Mouse (Mus musculus): Measurements from ENCODE around the gene Ankrd31. TPM values are rescaled to one million over a fixed set of nuclear protein-coding genes. Genes with fewer than 3 reads are reported as not detected.

Ankrd31 gene
- polyA plus RNA-seq, 1 experiment from 2014 or later = not detected

- WGBS = 36% methylated on average over 10 of the region's 10 CpGs
- no peak overlapping the region for H3K9ac ChIP-seq
- H3K4me3 ChIP-seq (ENCODE audit: low read depth, low read length) = no peak overlapping the region
- TF ChIP-seq CTCF (IDR thresholded peaks at IDR 0.05; ENCODE audit: low read depth) = no peak
- peaks cover 26% of the 10 kb centered on the region for H3K27me3 ChIP-seq (ENCODE audit: insufficient read depth, low read length)
- no peak for ATAC-seq (ENCODE audit: insufficient read depth)
- H3K36me3 ChIP-seq (ENCODE audit: insufficient read depth) = no peaks in the 10 kb centered on the region
- DNase-seq = no peak
- no peaks in the 10 kb centered on the region for H3K4me1 ChIP-seq (ENCODE audit: insufficient read depth)
- no peak overlapping the region for H3K4me2 ChIP-seq
- no peak overlapping the region for H3K27ac ChIP-seq (ENCODE audit: low read depth)
- no peaks in the 10 kb centered on the region for H3K9me3 ChIP-seq (ENCODE audit: low read depth, low read length)
Measured at GRCm38 (mm10) chr13:96925991-96926725, 178.1 kb downstream of the Ankrd31 start.

GRCm38 (mm10) chr13:96927781-96928180, 179.7 kb downstream of the Ankrd31 start:
- Histone ChIP-seq H3K4me2 (no peak overlapping the region), H3K27ac (ENCODE audit: low read depth) (no peak overlapping the region), H3K9ac (no peak overlapping the region), H3K36me3 (ENCODE audit: insufficient read depth) (no peaks in the 10 kb centered on the region), H3K9me3 (ENCODE audit: low read depth, low read length) (no peaks in the 10 kb centered on the region), H3K4me3 (ENCODE audit: low read depth, low read length) (no peak overlapping the region), H3K27me3 (ENCODE audit: insufficient read depth, low read length) (peaks cover 26% of the 10 kb centered on the region), H3K4me1 (ENCODE audit: insufficient read depth) (no peaks in the 10 kb centered on the region)
- WGBS = 89% methylated on average over 1 of the region's 1 CpGs
- no peak for TF ChIP-seq CTCF (IDR thresholded peaks at IDR 0.05; ENCODE audit: low read depth)
- ATAC-seq (ENCODE audit: insufficient read depth) = no peak
- no peak for DNase-seq

GRCm38 (mm10) chr13:96928432-96929039, 180.5 kb downstream of the Ankrd31 start:
- 68% methylated on average over 8 of the region's 8 CpGs for WGBS
- DNase-seq = no peak
- ATAC-seq (ENCODE audit: insufficient read depth) = no peak
- TF ChIP-seq CTCF (IDR thresholded peaks at IDR 0.05; ENCODE audit: low read depth) = no peak
- H3K9ac ChIP-seq = no peak overlapping the region
- no peak overlapping the region for H3K4me3 ChIP-seq (ENCODE audit: low read depth, low read length)
- H3K4me2 ChIP-seq = no peak overlapping the region
- 0 out of 2 replicates have a peak, but pooled peaks cover 3% of the 10 kb centered on the region for H3K4me1 ChIP-seq (ENCODE audit: insufficient read depth)
- H3K27ac ChIP-seq (ENCODE audit: low read depth) = no peak overlapping the region
- no peaks in the 10 kb centered on the region for H3K36me3 ChIP-seq (ENCODE audit: insufficient read depth)
- H3K9me3 ChIP-seq (ENCODE audit: low read depth, low read length) = no peaks in the 10 kb centered on the region
- H3K27me3 ChIP-seq (ENCODE audit: insufficient read depth, low read length) = peaks cover 26% of the 10 kb centered on the region

GRCm38 (mm10) chr13:96932745-96933144, 184.7 kb downstream of the Ankrd31 start:
- TF ChIP-seq CTCF (IDR thresholded peaks at IDR 0.05; ENCODE audit: low read depth) = no peak
- WGBS = 72% methylated on average over 5 of the region's 5 CpGs
- no peak for ATAC-seq (ENCODE audit: insufficient read depth)
- H3K27ac ChIP-seq (ENCODE audit: low read depth) = no peak overlapping the region
- no peaks in the 10 kb centered on the region for H3K36me3 ChIP-seq (ENCODE audit: insufficient read depth)
- H3K4me2 ChIP-seq = no peak overlapping the region
- H3K9ac ChIP-seq = no peak overlapping the region
- H3K9me3 ChIP-seq (ENCODE audit: low read depth, low read length) = no peaks in the 10 kb centered on the region
- H3K4me3 ChIP-seq (ENCODE audit: low read depth, low read length) = no peak overlapping the region
- no peaks in the 10 kb centered on the region; the same call in 1 of the 2 replicates for H3K27me3 ChIP-seq (ENCODE audit: insufficient read depth, low read length)
- H3K4me1 ChIP-seq (ENCODE audit: insufficient read depth) = 0 out of 2 replicates have a peak, but pooled peaks cover 3% of the 10 kb centered on the region
- DNase-seq = no peak

- DNase-seq = peak; percentile 78
- Histone ChIP-seq H3K4me3 (ENCODE audit: low read depth, low read length) (no peak overlapping the region), H3K27ac (ENCODE audit: low read depth) (no peak overlapping the region), H3K4me2 (0 out of 2 replicates have a peak overlapping the region, but pooled peaks have one; percentile 4), H3K27me3 (ENCODE audit: insufficient read depth, low read length) (no peaks in the 10 kb centered on the region), H3K4me1 (ENCODE audit: insufficient read depth) (0 out of 2 replicates have a peak, but pooled peaks cover 3% of the 10 kb centered on the region), H3K9me3 (ENCODE audit: low read depth, low read length) (no peaks in the 10 kb centered on the region), H3K9ac (no peak overlapping the region), H3K36me3 (ENCODE audit: insufficient read depth) (no peaks in the 10 kb centered on the region)
- no peak for ATAC-seq (ENCODE audit: insufficient read depth)
- TF ChIP-seq CTCF (IDR thresholded peaks at IDR 0.05; ENCODE audit: low read depth) = no peak
- 33% methylated on average over 8 of the region's 8 CpGs for WGBS
Measured at GRCm38 (mm10) chr13:96933367-96933766, 185.3 kb downstream of the Ankrd31 start.

GRCm38 (mm10) chr13:96936173-96936777, 188.2 kb downstream of the Ankrd31 start:
- no peak for TF ChIP-seq CTCF (IDR thresholded peaks at IDR 0.05; ENCODE audit: low read depth)
- Histone ChIP-seq H3K4me1 (ENCODE audit: insufficient read depth) (0 out of 2 replicates have a peak, but pooled peaks cover 3% of the 10 kb centered on the region), H3K36me3 (ENCODE audit: insufficient read depth) (no peaks in the 10 kb centered on the region), H3K4me2 (no peak overlapping the region), H3K4me3 (ENCODE audit: low read depth, low read length) (no peak overlapping the region), H3K27me3 (ENCODE audit: insufficient read depth, low read length) (no peaks in the 10 kb centered on the region), H3K27ac (ENCODE audit: low read depth) (no peak overlapping the region), H3K9me3 (ENCODE audit: low read depth, low read length) (no peaks in the 10 kb centered on the region), H3K9ac (no peak overlapping the region)
- WGBS = 64% methylated on average over 6 of the region's 6 CpGs
- DNase-seq (no peak), ATAC-seq (ENCODE audit: insufficient read depth) (no peak)

GRCm38 (mm10) chr13:96937059-96937558, 189.0 kb downstream of the Ankrd31 start:
- H3K4me3 ChIP-seq (ENCODE audit: low read depth, low read length) = no peak overlapping the region
- TF ChIP-seq CTCF (IDR thresholded peaks at IDR 0.05; ENCODE audit: low read depth) = peak; percentile 15; the same call in 1 of the 2 replicates
- no peak overlapping the region for H3K9ac ChIP-seq
- H3K36me3 ChIP-seq (ENCODE audit: insufficient read depth) = no peaks in the 10 kb centered on the region
- H3K27me3 ChIP-seq (ENCODE audit: insufficient read depth, low read length) = no peaks in the 10 kb centered on the region
- 0 out of 2 replicates have a peak, but pooled peaks cover 3% of the 10 kb centered on the region for H3K4me1 ChIP-seq (ENCODE audit: insufficient read depth)
- WGBS = 70% methylated on average over 10 of the region's 10 CpGs
- H3K4me2 ChIP-seq = no peak overlapping the region
- H3K9me3 ChIP-seq (ENCODE audit: low read depth, low read length) = no peaks in the 10 kb centered on the region
- DNase-seq (no peak), ATAC-seq (ENCODE audit: insufficient read depth) (no peak)
- H3K27ac ChIP-seq (ENCODE audit: low read depth) = no peak overlapping the region

All from lung, embryonic 14.5 days (tissue).